Mouse (Mus musculus): Measurements from ENCODE around the gene Bricd5. TPM values are rescaled to one million over a fixed set of nuclear protein-coding genes. Genes with fewer than 3 reads are reported as not detected.

The Bricd5 gene
- polyA plus RNA-seq, 1 experiment from 2014 or later = 0.34 TPM

DNA sequence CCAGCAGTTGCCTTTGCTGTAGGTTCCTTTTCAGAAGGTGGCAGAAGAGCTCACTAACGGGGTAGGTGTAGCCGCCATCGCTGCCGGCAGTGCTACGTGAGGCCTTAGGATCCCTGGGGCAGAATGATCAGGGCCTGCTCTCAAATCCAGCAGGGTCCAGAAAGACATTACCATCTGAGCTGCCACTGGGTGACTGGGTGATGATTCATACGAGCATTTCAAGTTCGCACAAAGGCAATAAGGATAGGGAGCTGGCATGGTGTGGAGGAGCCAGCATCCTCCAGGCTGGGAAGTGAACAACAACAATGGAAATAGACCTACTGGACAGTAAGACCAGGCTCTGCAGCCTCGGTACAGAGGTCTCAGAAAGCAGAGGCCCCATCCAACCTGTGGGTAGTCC lies 33.3 kb upstream of the Bricd5 start:
- Histone ChIP-seq H3K4me2 (ENCODE audit: low read depth, low read length) (no peak overlapping the region), H3K27ac (ENCODE audit: low read length) (no peak overlapping the region), H3K9me3 (ENCODE audit: control insufficient read depth, low read length) (no peaks in the 10 kb centered on the region), H3K4me1 (ENCODE audit: control insufficient read depth, insufficient read depth, low read length) (no peaks in the 10 kb centered on the region), H3K9ac (ENCODE audit: low read depth, low read length) (no peak overlapping the region), H3K4me3 (ENCODE audit: low read length) (no peak overlapping the region), H3K36me3 (ENCODE audit: control insufficient read depth, insufficient read depth, low read length) (peaks cover 29% of the 10 kb centered on the region), H3K27me3 (replicated peaks; ENCODE audit: control insufficient read depth, insufficient read depth, low read length) (no peaks in the 10 kb centered on the region)
- ATAC-seq = no peak
- WGBS = 87% methylated on average over 8 of the region's 8 CpGs

DNA sequence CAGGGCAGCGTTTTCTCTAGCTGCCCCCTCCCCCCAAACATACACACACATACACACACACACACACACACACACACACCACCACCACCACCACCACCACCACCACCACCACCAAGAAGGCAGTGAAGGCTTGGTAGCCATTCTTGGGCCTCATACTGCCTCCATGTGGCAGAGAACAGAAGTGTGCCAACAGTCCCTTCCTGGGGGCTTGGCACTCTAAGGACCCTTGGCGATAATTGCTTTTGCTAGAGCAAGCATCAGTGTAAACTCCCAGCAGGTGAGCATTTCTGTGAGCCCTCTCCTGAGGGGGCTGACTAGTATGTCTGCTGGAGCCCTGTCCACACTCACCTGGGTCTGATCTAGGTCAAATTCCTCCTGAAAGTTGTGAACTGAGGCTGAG lies 32.5 kb upstream of the Bricd5 start:
- WGBS = 33% methylated on average over 2 of the region's 2 CpGs
- Histone ChIP-seq H3K27me3 (replicated peaks; ENCODE audit: control insufficient read depth, insufficient read depth, low read length) (no peaks in the 10 kb centered on the region), H3K4me3 (ENCODE audit: low read length) (no peak overlapping the region), H3K4me1 (ENCODE audit: control insufficient read depth, insufficient read depth, low read length) (no peaks in the 10 kb centered on the region), H3K36me3 (ENCODE audit: control insufficient read depth, insufficient read depth, low read length) (peaks cover 31% of the 10 kb centered on the region), H3K9me3 (ENCODE audit: control insufficient read depth, low read length) (no peaks in the 10 kb centered on the region), H3K9ac (ENCODE audit: low read depth, low read length) (no peak overlapping the region), H3K4me2 (ENCODE audit: low read depth, low read length) (no peak overlapping the region), H3K27ac (ENCODE audit: low read length) (no peak overlapping the region)
- ATAC-seq = no peak

DNA sequence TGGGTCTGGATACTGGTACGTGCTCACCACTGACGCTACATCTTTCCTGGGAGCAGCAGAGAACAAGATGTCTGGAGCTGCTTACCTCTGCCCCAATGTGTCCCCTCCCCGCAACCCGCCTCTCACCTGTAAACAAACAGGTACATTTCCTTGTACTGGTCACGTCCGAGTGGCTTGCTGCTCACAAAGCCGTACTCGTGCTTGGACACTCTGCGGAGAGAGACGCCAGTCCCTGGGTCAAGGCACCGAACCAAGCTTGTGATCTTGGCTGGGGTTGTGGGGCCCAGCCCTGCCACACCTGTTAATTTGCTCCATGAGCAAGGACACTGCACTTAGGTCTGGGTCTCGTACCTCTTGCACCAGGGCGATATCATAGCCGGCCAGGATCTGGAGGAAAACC lies 31.6 kb upstream of the Bricd5 start:
- WGBS = 80% methylated on average over 14 of the region's 14 CpGs
- no peaks in the 10 kb centered on the region for H3K4me1 ChIP-seq (ENCODE audit: control insufficient read depth, insufficient read depth, low read length)
- no peak overlapping the region for H3K4me3 ChIP-seq (ENCODE audit: low read length)
- peaks cover 36% of the 10 kb centered on the region for H3K36me3 ChIP-seq (ENCODE audit: control insufficient read depth, insufficient read depth, low read length)
- no peak overlapping the region for H3K27ac ChIP-seq (ENCODE audit: low read length)
- H3K4me2 ChIP-seq (ENCODE audit: low read depth, low read length) = no peak overlapping the region
- peak; percentile 29 for ATAC-seq
- no peaks in the 10 kb centered on the region for H3K9me3 ChIP-seq (ENCODE audit: control insufficient read depth, low read length)
- no peak overlapping the region for H3K9ac ChIP-seq (ENCODE audit: low read depth, low read length)
- no peaks in the 10 kb centered on the region for H3K27me3 ChIP-seq (replicated peaks; ENCODE audit: control insufficient read depth, insufficient read depth, low read length)

DNA sequence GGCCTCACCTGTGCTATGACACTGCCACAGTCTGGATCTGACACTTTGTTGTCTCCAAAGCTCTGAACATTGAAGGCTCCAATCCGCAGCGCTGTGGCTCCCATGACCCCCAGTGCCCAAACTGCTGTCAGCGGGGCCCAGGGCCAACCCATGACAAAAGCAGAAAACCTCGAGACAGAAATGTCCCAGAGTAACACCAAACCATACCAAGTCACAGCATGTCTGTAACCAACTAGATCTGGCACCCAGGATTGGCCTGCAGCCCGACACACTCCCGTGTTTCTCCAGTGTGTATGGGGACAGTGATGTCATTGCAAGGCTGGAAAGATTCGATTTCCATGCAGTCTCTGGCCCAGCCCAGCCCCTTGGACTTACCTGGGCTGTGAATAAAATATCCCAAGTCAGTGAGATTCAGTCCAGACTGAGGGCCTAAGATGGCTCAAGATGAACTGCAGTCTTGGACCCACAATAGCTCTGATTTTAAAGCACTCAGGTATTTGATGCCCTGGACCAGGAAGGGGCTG lies 31.0 kb upstream of the Bricd5 start, which contains the start of gene Dnase1l2:
Gene Dnase1l2, minus strand, starts transcription at position 474 of the 524 bp plus-strand sequence.
- no peaks in the 10 kb centered on the region for H3K9me3 ChIP-seq (ENCODE audit: control insufficient read depth, low read length)
- H3K4me2 ChIP-seq (ENCODE audit: low read depth, low read length) = no peak within 1 kb of the TSS
- no peak within 1 kb of the TSS for H3K9ac ChIP-seq (ENCODE audit: low read depth, low read length)
- no peak within 1 kb of the TSS for H3K4me3 ChIP-seq (ENCODE audit: low read length)
- H3K36me3 ChIP-seq (ENCODE audit: control insufficient read depth, insufficient read depth, low read length) = peaks cover 37% of the 10 kb centered on the region
- no peak within 1 kb of the TSS for H3K27ac ChIP-seq (ENCODE audit: low read length)
- WGBS = 81% methylated on average over 7 of the region's 7 CpGs
- ATAC-seq = no peak
- H3K4me1 ChIP-seq (ENCODE audit: control insufficient read depth, insufficient read depth, low read length) = no peaks in the 10 kb centered on the region
- no peaks in the 10 kb centered on the region for H3K27me3 ChIP-seq (replicated peaks; ENCODE audit: control insufficient read depth, insufficient read depth, low read length)

DNA sequence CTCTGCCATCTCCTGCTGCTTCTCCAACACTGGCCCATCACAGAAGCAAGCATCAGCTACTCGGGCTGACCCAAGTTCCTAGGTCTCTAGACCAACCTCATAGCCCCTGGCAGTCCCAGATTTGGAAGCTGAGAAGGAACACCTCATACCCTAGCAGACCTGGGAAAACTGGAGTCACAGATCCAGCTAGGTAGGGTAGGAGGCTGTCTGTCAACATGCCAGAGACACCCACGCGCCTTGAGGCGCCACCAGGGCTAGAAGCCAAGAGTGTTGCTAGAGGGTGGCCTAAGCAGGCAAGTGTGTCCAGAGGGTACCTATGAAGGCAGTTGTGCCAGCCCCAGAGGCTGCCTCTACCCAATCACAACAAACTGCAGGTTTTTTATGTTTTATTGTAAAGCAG lies 30.3 kb upstream of the Bricd5 start:
- Histone ChIP-seq H3K9ac (ENCODE audit: low read depth, low read length) (no peak overlapping the region), H3K4me1 (ENCODE audit: control insufficient read depth, insufficient read depth, low read length) (no peaks in the 10 kb centered on the region), H3K27ac (ENCODE audit: low read length) (no peak overlapping the region), H3K4me2 (ENCODE audit: low read depth, low read length) (no peak overlapping the region), H3K4me3 (ENCODE audit: low read length) (no peak overlapping the region), H3K36me3 (ENCODE audit: control insufficient read depth, insufficient read depth, low read length) (peaks cover 37% of the 10 kb centered on the region), H3K9me3 (ENCODE audit: control insufficient read depth, low read length) (no peaks in the 10 kb centered on the region), H3K27me3 (replicated peaks; ENCODE audit: control insufficient read depth, insufficient read depth, low read length) (no peaks in the 10 kb centered on the region)
- 88% methylated on average over 4 of the region's 4 CpGs for WGBS
- ATAC-seq = no peak

DNA sequence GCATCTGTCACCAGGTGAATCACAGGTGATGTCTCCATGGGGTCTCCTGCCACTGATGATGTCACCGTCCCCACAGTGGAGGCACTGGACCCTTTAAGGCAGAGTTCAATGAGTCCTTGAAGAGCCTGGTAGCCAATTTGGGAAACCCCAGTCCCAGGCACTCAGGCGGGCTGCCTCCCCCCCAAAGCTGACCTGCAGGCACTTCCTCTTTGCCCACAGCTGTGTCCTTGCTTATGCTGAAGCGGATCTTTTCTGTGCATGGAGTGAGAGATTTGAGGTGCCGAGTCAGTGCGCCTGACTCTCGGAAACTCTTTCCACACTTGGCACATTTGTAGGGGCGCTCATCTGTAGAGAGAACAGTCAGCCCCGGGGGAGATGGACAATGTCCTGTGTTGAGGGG lies 27.1 kb upstream of the Bricd5 start:
- no peak overlapping the region for H3K9ac ChIP-seq (ENCODE audit: low read depth, low read length)
- H3K27ac ChIP-seq (ENCODE audit: low read length) = no peak overlapping the region
- no peaks in the 10 kb centered on the region for H3K4me1 ChIP-seq (ENCODE audit: control insufficient read depth, insufficient read depth, low read length)
- 93% methylated on average over 8 of the region's 8 CpGs for WGBS
- no peak for ATAC-seq
- no peak overlapping the region for H3K4me2 ChIP-seq (ENCODE audit: low read depth, low read length)
- no peaks in the 10 kb centered on the region for H3K27me3 ChIP-seq (replicated peaks; ENCODE audit: control insufficient read depth, insufficient read depth, low read length)
- H3K9me3 ChIP-seq (ENCODE audit: control insufficient read depth, low read length) = no peaks in the 10 kb centered on the region
- no peak overlapping the region for H3K4me3 ChIP-seq (ENCODE audit: low read length)
- H3K36me3 ChIP-seq (ENCODE audit: control insufficient read depth, insufficient read depth, low read length) = peaks cover 30% of the 10 kb centered on the region

DNA sequence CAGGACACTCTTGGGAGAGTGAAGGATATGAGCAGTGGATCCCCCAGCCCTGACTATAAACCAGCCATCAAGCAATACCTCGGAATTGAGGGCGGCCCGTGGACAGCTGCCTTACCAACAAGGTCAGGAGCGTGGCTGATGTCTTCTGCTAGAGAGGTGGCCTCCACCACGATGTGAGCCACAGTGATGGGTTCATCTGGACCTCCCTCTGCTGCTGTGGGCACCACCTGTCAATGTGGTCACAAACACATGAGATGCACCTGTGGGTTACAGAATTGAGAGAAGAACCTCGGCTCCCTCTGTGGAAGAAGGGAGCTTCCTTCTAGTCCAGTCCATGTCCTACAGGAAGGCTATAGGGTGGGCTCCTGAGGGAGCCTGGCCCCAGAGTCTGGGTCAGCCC lies 24.2 kb upstream of the Bricd5 start:
- H3K4me2 ChIP-seq (ENCODE audit: low read depth, low read length) = no peak overlapping the region
- no peak overlapping the region for H3K4me3 ChIP-seq (ENCODE audit: low read length)
- WGBS = 88% methylated on average over 6 of the region's 6 CpGs
- H3K27ac ChIP-seq (ENCODE audit: low read length) = no peak overlapping the region
- no peaks in the 10 kb centered on the region for H3K9me3 ChIP-seq (ENCODE audit: control insufficient read depth, low read length)
- no peak overlapping the region for H3K9ac ChIP-seq (ENCODE audit: low read depth, low read length)
- peaks cover 20% of the 10 kb centered on the region for H3K36me3 ChIP-seq (ENCODE audit: control insufficient read depth, insufficient read depth, low read length)
- peaks cover 7% of the 10 kb centered on the region; the same call in 1 of the 2 replicates for H3K4me1 ChIP-seq (ENCODE audit: control insufficient read depth, insufficient read depth, low read length)
- ATAC-seq = no peak
- no peaks in the 10 kb centered on the region for H3K27me3 ChIP-seq (replicated peaks; ENCODE audit: control insufficient read depth, insufficient read depth, low read length)

DNA sequence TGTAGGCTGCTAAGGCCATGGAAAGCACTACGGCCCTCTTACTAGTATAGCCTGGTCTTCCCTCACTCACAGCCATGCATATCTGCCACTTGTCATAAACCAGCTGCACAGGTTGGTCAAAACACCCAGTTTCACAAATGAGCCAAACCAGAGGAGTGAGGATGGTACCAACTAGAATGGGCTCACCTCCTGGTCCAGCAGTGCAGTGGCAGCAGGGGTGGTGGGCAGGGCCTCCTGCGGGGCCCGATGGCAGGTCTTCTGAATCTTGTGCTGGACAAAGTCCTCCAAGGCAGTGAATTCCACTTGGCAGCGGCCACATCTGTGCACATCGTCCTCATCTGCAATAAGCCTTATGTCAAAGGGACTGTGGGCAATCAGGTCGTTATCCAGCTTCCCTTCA lies 22.5 kb upstream of the Bricd5 start:
- Histone ChIP-seq H3K4me3 (ENCODE audit: low read length) (no peak overlapping the region), H3K36me3 (ENCODE audit: control insufficient read depth, insufficient read depth, low read length) (peaks cover 11% of the 10 kb centered on the region), H3K27ac (ENCODE audit: low read length) (no peak overlapping the region), H3K27me3 (replicated peaks; ENCODE audit: control insufficient read depth, insufficient read depth, low read length) (no peaks in the 10 kb centered on the region), H3K4me1 (ENCODE audit: control insufficient read depth, insufficient read depth, low read length) (peaks cover 10% of the 10 kb centered on the region; the same call in 1 of the 2 replicates), H3K4me2 (ENCODE audit: low read depth, low read length) (no peak overlapping the region), H3K9ac (ENCODE audit: low read depth, low read length) (no peak overlapping the region), H3K9me3 (ENCODE audit: control insufficient read depth, low read length) (no peaks in the 10 kb centered on the region)
- no peak for ATAC-seq
- WGBS = 90% methylated on average over 6 of the region's 6 CpGs

DNA sequence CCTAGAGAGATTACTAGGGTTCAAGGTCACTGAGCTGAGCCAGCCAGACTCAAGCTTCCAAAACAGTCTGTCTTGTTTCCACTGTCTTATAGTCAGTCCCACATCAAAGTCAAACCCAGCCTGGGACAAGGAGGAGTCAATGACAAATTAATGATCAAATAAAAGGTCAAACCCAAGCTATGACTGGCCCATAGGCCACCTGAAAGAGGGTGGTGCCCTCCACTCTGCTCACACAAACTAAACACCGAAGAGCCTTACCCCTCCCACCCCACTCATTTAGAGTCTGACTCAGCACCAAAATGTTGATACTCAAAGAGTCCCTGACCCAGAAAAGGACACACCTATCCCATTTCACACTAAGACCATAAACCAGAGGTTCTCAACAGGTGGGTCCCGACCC lies 20.3 kb upstream of the Bricd5 start:
- H3K4me3 ChIP-seq (ENCODE audit: low read length) = no peak overlapping the region
- no peaks in the 10 kb centered on the region for H3K9me3 ChIP-seq (ENCODE audit: control insufficient read depth, low read length)
- WGBS = 76% methylated on average over 2 of the region's 2 CpGs
- no peak for ATAC-seq
- no peak overlapping the region for H3K9ac ChIP-seq (ENCODE audit: low read depth, low read length)
- no peak overlapping the region for H3K4me2 ChIP-seq (ENCODE audit: low read depth, low read length)
- H3K27me3 ChIP-seq (replicated peaks; ENCODE audit: control insufficient read depth, insufficient read depth, low read length) = no peaks in the 10 kb centered on the region
- peaks cover 10% of the 10 kb centered on the region; the same call in 1 of the 2 replicates for H3K4me1 ChIP-seq (ENCODE audit: control insufficient read depth, insufficient read depth, low read length)
- H3K27ac ChIP-seq (ENCODE audit: low read length) = no peak overlapping the region; the same call in 1 of the 2 replicates
- H3K36me3 ChIP-seq (ENCODE audit: control insufficient read depth, insufficient read depth, low read length) = 0 out of 2 replicates have a peak, but pooled peaks cover 3% of the 10 kb centered on the region

DNA sequence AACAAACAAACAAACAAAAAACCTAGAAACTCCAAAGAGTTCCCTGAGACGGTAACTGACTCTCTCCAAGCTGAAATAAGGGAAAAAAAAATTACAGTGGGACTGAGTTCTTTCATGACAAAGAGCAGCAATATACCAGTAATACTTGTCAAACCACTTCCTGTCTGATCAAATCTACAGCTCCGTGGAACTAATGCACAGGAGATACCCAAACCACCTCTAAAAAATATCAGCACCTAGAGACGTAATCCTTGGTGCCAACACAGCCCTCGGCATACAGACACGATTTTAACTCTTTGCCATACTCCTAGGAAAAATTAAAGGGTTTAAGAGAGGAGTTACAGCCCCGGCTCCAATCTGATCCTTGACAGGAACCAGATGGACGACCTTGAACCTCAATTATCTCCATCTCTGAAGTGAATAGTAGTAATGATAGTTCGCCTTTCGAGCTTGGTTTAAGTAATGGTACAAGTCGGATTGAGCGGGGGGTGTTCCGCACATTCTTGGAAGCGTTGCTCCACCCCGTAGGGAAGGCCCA lies 19.4 kb upstream of the Bricd5 start:
- WGBS = 2% methylated on average over 14 of the region's 14 CpGs
- Histone ChIP-seq H3K4me2 (ENCODE audit: low read depth, low read length) (peak overlapping the region; percentile 77), H3K9ac (ENCODE audit: low read depth, low read length) (peak overlapping the region; percentile 90), H3K4me3 (ENCODE audit: low read length) (peak overlapping the region; percentile 78), H3K36me3 (ENCODE audit: control insufficient read depth, insufficient read depth, low read length) (no peaks in the 10 kb centered on the region), H3K9me3 (ENCODE audit: control insufficient read depth, low read length) (no peaks in the 10 kb centered on the region), H3K27me3 (replicated peaks; ENCODE audit: control insufficient read depth, insufficient read depth, low read length) (no peaks in the 10 kb centered on the region), H3K4me1 (ENCODE audit: control insufficient read depth, insufficient read depth, low read length) (peaks cover 10% of the 10 kb centered on the region; the same call in 1 of the 2 replicates), H3K27ac (ENCODE audit: low read length) (peak overlapping the region; percentile 97)
- peak; percentile 6; the same call in 1 of the 2 replicates for ATAC-seq
